In the genomic region with DNA sequence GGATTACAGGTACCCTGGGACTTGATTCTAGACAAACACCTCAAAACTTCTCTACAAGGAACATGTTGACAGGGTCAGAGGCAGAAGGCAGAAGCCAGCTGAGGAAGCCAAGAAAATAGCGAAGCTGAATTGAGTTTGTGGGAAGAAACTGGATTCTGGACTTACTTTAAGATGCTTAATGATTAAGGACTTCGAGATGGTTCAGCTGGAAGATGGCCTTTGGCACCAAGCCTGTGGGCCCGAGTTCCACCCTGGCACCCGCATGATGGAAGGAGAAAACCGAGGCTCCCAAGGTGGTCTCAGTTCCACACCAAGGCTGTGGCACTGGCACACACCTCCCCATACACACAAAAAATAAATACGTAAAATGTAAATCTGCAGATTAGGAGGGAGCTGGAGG, we compare ENCODE assay signal across 9 mouse cellular contexts. TPM values are rescaled to one million over a fixed set of nuclear protein-coding genes. Genes with fewer than 3 reads are reported as not detected.
DNase-seq lines count a peak whose midpoint lies in the region; ATAC-seq lines count a peak whose summit lies in the region.
"Had no signal": no experiment of that assay in that cellular context is flagged by ENCODE, and none has a peak within 500 bp of the region (broad histone marks: within the 10 kb centered on the region; RNA-seq: fewer than 3 reads in every experiment).

No protein-coding gene starts in this region.

- H3K4me3 ChIP-seq in forebrain, embryonic 14.5 days (ENCODE audit: low read depth, low read length), result no peak overlapping the region
- H3K4me3 ChIP-seq in intestine, embryonic 16.5 days (ENCODE audit: low read length), result peak overlapping the region; percentile 32
- no peak overlapping the region for H3K4me3 ChIP-seq in midbrain, embryonic 14.5 days (replicated peaks; ENCODE audit: low read depth, low read length)

- no peak for ATAC-seq in forebrain, embryonic 14.5 days
- ATAC-seq in intestine, embryonic 16.5 days, result no peak
- no peak for ATAC-seq in midbrain, embryonic 14.5 days (ENCODE audit: low FRiP score, low TSS enrichment)

- peaks cover 19% of the 10 kb centered on the region for H3K4me1 ChIP-seq in forebrain, embryonic 14.5 days (ENCODE audit: control insufficient read depth, insufficient read depth, low read length)
- H3K4me1 ChIP-seq in intestine, embryonic 16.5 days (ENCODE audit: control insufficient read depth, insufficient read depth, low read length), result peaks cover 32% of the 10 kb centered on the region
- peaks cover 11% of the 10 kb centered on the region; the same call in 1 of the 2 replicates for H3K4me1 ChIP-seq in midbrain, embryonic 14.5 days (ENCODE audit: control insufficient read depth, insufficient read depth, low read length)

- 49% methylated on average over 6 of the region's 6 CpGs for WGBS in forebrain, embryonic 14.5 days
- WGBS in intestine, embryonic 16.5 days, result 28% methylated on average over 6 of the region's 6 CpGs
- WGBS in midbrain, embryonic 14.5 days, result 41% methylated on average over 6 of the region's 6 CpGs

- peak overlapping the region; percentile 16; the same call in 1 of the 2 replicates for H3K4me2 ChIP-seq in forebrain, embryonic 14.5 days (ENCODE audit: low read length)
- H3K4me2 ChIP-seq in intestine, embryonic 16.5 days (ENCODE audit: low read depth, low read length), result peak overlapping the region; percentile 70
- H3K4me2 ChIP-seq in midbrain, embryonic 14.5 days (ENCODE audit: low read length), result peak overlapping the region; percentile 55; the same call in 1 of the 2 replicates

- no peak overlapping the region for H3K9ac ChIP-seq in forebrain, embryonic 14.5 days (ENCODE audit: low read length)
- H3K9ac ChIP-seq in intestine, embryonic 16.5 days (ENCODE audit: low read depth, low read length), result no peak overlapping the region
- H3K9ac ChIP-seq in midbrain, embryonic 14.5 days (replicated peaks; ENCODE audit: low read length), result no peak overlapping the region

- H3K27me3 ChIP-seq in forebrain, embryonic 14.5 days (replicated peaks; ENCODE audit: control insufficient read depth, insufficient read depth, low read length), result peaks cover 24% of the 10 kb centered on the region
- peaks cover 32% of the 10 kb centered on the region for H3K27me3 ChIP-seq in intestine, embryonic 16.5 days (replicated peaks; ENCODE audit: control insufficient read depth, insufficient read depth, low read length)
- H3K27me3 ChIP-seq in midbrain, embryonic 14.5 days (ENCODE audit: control insufficient read depth, insufficient read depth, low read length), result peaks cover 25% of the 10 kb centered on the region

- H3K9me3 ChIP-seq in forebrain, embryonic 14.5 days (replicated peaks; ENCODE audit: control insufficient read depth, low read length), result peaks cover 7% of the 10 kb centered on the region; the same call in 1 of the 2 replicates
- peaks cover 9% of the 10 kb centered on the region for H3K9me3 ChIP-seq in intestine, embryonic 16.5 days (ENCODE audit: control insufficient read depth, low read length)
- H3K9me3 ChIP-seq in midbrain, embryonic 14.5 days (ENCODE audit: control insufficient read depth, low read length), result 0 out of 2 replicates have a peak, but pooled peaks cover 2% of the 10 kb centered on the region

- H3K36me3 ChIP-seq in forebrain, embryonic 14.5 days (ENCODE audit: control insufficient read depth, insufficient read depth, low read length), result peaks cover 12% of the 10 kb centered on the region; the same call in 1 of the 2 replicates
- peaks cover 10% of the 10 kb centered on the region for H3K36me3 ChIP-seq in intestine, embryonic 16.5 days (ENCODE audit: control insufficient read depth, insufficient read depth, low read length)
- peaks cover 20% of the 10 kb centered on the region for H3K36me3 ChIP-seq in midbrain, embryonic 14.5 days (ENCODE audit: control insufficient read depth, insufficient read depth, low read length)

- intact Hi-C loops in left cerebral cortex, postnatal 10 days (cut with DNase I), result loop anchor here (5.0 kb wide), 1 partner anchor 143 kb away; no protein-coding TSS in a partner anchor

- peak; percentile 23 for DNase-seq in kidney, adult 18-20 months
- DNase-seq in kidney, adult 8-10 months, result no peak
- no peak for DNase-seq in forebrain, embryonic 14.5 days (ENCODE audit: low spot score)
- no peak for DNase-seq in midbrain, embryonic 14.5 days
- DNase-seq in left cerebral cortex, postnatal 10 days (ENCODE audit: extremely low spot score in 1 of 2, low spot score in 2 of 2), result no peak
- no peak for DNase-seq in embryo, embryonic 10 days (ENCODE audit: low spot score)
- no peak for DNase-seq in cerebellum, postnatal 25 days

- H3K27ac ChIP-seq in forebrain, embryonic 14.5 days (ENCODE audit: low read depth, low read length), result no peak overlapping the region
- peak overlapping the region; percentile 94 for H3K27ac ChIP-seq in intestine, embryonic 16.5 days (ENCODE audit: low read length)
- H3K27ac ChIP-seq in midbrain, embryonic 14.5 days (replicated peaks; ENCODE audit: low read depth, low read length), result no peak overlapping the region

RNA-seq across cellular contexts. Expression of a gene that starts 1.1 kb away (rescaled TPM):
- polyA plus RNA-seq in forebrain, embryonic 14.5 days (2014; fragmentation: Nextera tagmentation; extraction: Ambion mirVana), result 9.8 and 11.0 TPM in 2 replicates
- 7.8 and 9.2 TPM in 2 replicates for polyA plus RNA-seq in intestine, embryonic 16.5 days (2015; fragmentation: Nextera tagmentation; extraction: Ambion mirVana)
- 11.7 and 17.2 TPM in 2 replicates for polyA plus RNA-seq in midbrain, embryonic 14.5 days (2014; fragmentation: Nextera tagmentation; extraction: Ambion mirVana)
- total RNA-seq in left cerebral cortex, postnatal 10 days (2021), result under 1 TPM; 0.73 to 0.81 TPM
- total RNA-seq: common myeloid progenitor, adult 5-6 weeks had no signal

RNA-seq across cellular contexts. Expression of a gene that starts 15.4 kb away (rescaled TPM):
- polyA plus RNA-seq in forebrain, embryonic 14.5 days (2014; fragmentation: Nextera tagmentation; extraction: Ambion mirVana), result 3.5 and 4.4 TPM in 2 replicates
- polyA plus RNA-seq in intestine, embryonic 16.5 days (2015; fragmentation: Nextera tagmentation; extraction: Ambion mirVana), result 1.6 and 1.7 TPM in 2 replicates
- polyA plus RNA-seq in midbrain, embryonic 14.5 days (2014; fragmentation: Nextera tagmentation; extraction: Ambion mirVana), result 4.9 and 6.2 TPM in 2 replicates
- 100 to 1,000 TPM; 103 TPM for total RNA-seq in left cerebral cortex, postnatal 10 days (2021)

RNA-seq across cellular contexts. Expression of a gene that starts 15.8 kb away (rescaled TPM):
- polyA plus RNA-seq in forebrain, embryonic 14.5 days (2014; fragmentation: Nextera tagmentation; extraction: Ambion mirVana), result 0.12 and 0.22 TPM in 2 replicates
- polyA plus RNA-seq in intestine, embryonic 16.5 days (2015; fragmentation: Nextera tagmentation; extraction: Ambion mirVana), result 2.5 and 3.2 TPM in 2 replicates
- 0.16 and 0.30 TPM in 2 replicates for polyA plus RNA-seq in midbrain, embryonic 14.5 days (2014; fragmentation: Nextera tagmentation; extraction: Ambion mirVana)
- total RNA-seq in left cerebral cortex, postnatal 10 days (2021), result under 1 TPM in 1 of 2 experiments, not detected in 1; 0.17 TPM

RNA-seq across cellular contexts. Expression of a gene that starts 33.4 kb away (rescaled TPM):
- polyA plus RNA-seq in forebrain, embryonic 14.5 days (2014; fragmentation: Nextera tagmentation; extraction: Ambion mirVana), result 473 and 491 TPM in 2 replicates
- polyA plus RNA-seq in intestine, embryonic 16.5 days (2015; fragmentation: Nextera tagmentation; extraction: Ambion mirVana), result 163 and 171 TPM in 2 replicates
- polyA plus RNA-seq in midbrain, embryonic 14.5 days (2014; fragmentation: Nextera tagmentation; extraction: Ambion mirVana), result 494 and 652 TPM in 2 replicates
- 1,000 to 10,000 TPM; 2,071 to 2,081 TPM for total RNA-seq in left cerebral cortex, postnatal 10 days (2021)

RNA-seq across cellular contexts. Expression of a gene that starts 47.8 kb away (rescaled TPM):
- 4.5 and 6.7 TPM in 2 replicates for polyA plus RNA-seq in forebrain, embryonic 14.5 days (2014; fragmentation: Nextera tagmentation; extraction: Ambion mirVana)
- 10.3 and 11.5 TPM in 2 replicates for polyA plus RNA-seq in intestine, embryonic 16.5 days (2015; fragmentation: Nextera tagmentation; extraction: Ambion mirVana)
- polyA plus RNA-seq in midbrain, embryonic 14.5 days (2014; fragmentation: Nextera tagmentation; extraction: Ambion mirVana), result 4.4 and 5.7 TPM in 2 replicates
- 1 to 10 TPM; 6.4 to 6.8 TPM for total RNA-seq in left cerebral cortex, postnatal 10 days (2021)

Comparison
In these comparisons a context has a peak if more than half of its experiments do, and no peak if none do; other contexts are left out.
1. H3K4me2 ChIP-seq: peak in every context shown above with its lines; median percentile 70 in intestine, embryonic 16.5 days; 55 in midbrain, embryonic 14.5 days; 16 in forebrain, embryonic 14.5 days.